Mouse (Mus musculus) mature B cell (primary cell): ENCODE data around the gene Espnl.

Source experiments
- in situ Hi-C: fragments of 300-500 bp; cut with MboI; formaldehyde crosslinking; loops from 2 replicates; pipeline ENCODE4 v1.14.3; 2019

Gene Espnl

GRCm38 (mm10) chr1:91317656-91318055 lies 4.2 kb upstream of the Espnl start:
- in situ Hi-C loops, result no loop called here

GRCm38 (mm10) chr1:91324646-91325045 lies 2.8 kb downstream of the Espnl start:
- in situ Hi-C loops, result no loop called here

GRCm38 (mm10) chr1:91325488-91326042 lies 3.7 kb downstream of the Espnl start:
- in situ Hi-C loops, result no loop called here

GRCm38 (mm10) chr1:91332102-91332501 lies 10.2 kb downstream of the Espnl start:
- in situ Hi-C loops, result no loop called here

GRCm38 (mm10) chr1:91333582-91333981 lies 11.7 kb downstream of the Espnl start:
- in situ Hi-C loops, result no loop called here

- in situ Hi-C loops, result no loop called here
Measured at GRCm38 (mm10) chr1:91337355-91337754, 15.5 kb downstream of the Espnl start.

- in situ Hi-C loops, result no loop called here
Measured at GRCm38 (mm10) chr1:91344001-91344400, 22.1 kb downstream of the Espnl start.

- in situ Hi-C loops, result no loop called here
Measured at GRCm38 (mm10) chr1:91344921-91345685, 23.2 kb downstream of the Espnl start.

GRCm38 (mm10) chr1:91346892-91347291 lies 25.0 kb downstream of the Espnl start:
- in situ Hi-C loops, result no loop called here

- in situ Hi-C loops, result no loop called here
Measured at GRCm38 (mm10) chr1:91350841-91351240, 29.0 kb downstream of the Espnl start, which contains the start of gene Klhl30. Gene Klhl30, plus strand, starts transcription at chr1:91351016.

GRCm38 (mm10) chr1:91351249-91351648 lies 29.4 kb downstream of the Espnl start:
- in situ Hi-C loops, result no loop called here

GRCm38 (mm10) chr1:91352277-91352676 lies 30.4 kb downstream of the Espnl start:
- in situ Hi-C loops, result no loop called here

GRCm38 (mm10) chr1:91356105-91356504 lies 34.2 kb downstream of the Espnl start:
- in situ Hi-C loops, result no loop called here

GRCm38 (mm10) chr1:91362113-91362512 lies 40.2 kb downstream of the Espnl start:
- in situ Hi-C loops, result no loop called here

- in situ Hi-C loops, result no loop called here
Measured at GRCm38 (mm10) chr1:91364822-91365644, 43.2 kb downstream of the Espnl start.

- in situ Hi-C loops, result no loop called here
Measured at GRCm38 (mm10) chr1:91365816-91366214, 43.9 kb downstream of the Espnl start.

GRCm38 (mm10) chr1:91366215-91367108 lies 44.6 kb downstream of the Espnl start, which contains the start of gene Erfe:
Gene Erfe, plus strand, starts transcription at chr1:91366430.
- in situ Hi-C loops, result no loop called here

- in situ Hi-C loops, result no loop called here
Measured at GRCm38 (mm10) chr1:91367295-91367694, 45.4 kb downstream of the Espnl start.

- in situ Hi-C loops, result no loop called here
Measured at GRCm38 (mm10) chr1:91369408-91369807, 47.5 kb downstream of the Espnl start.

GRCm38 (mm10) chr1:91370055-91370454 lies 48.2 kb downstream of the Espnl start:
- in situ Hi-C loops, result no loop called here

GRCm38 (mm10) chr1:91373414-91373835 lies 51.5 kb downstream of the Espnl start:
- in situ Hi-C loops, result no loop called here
